Mouse (Mus musculus) lung, embryonic 15.5 days (tissue): ENCODE results near the gene Serpinb5. TPM values are rescaled to one million over a fixed set of nuclear protein-coding genes. Genes with fewer than 3 reads are reported as not detected.
"Not testable (repeated sequence)": the region's sequence is repeated elsewhere in the genome, so short reads cannot be mapped to it uniquely, and the experiment has no call there.

Experiments
- ATAC-seq: fragments of 200-750 bp; cut with Nextera tagmentation; 2 replicates; pipeline ENCODE4 v1.8.0; 2017; ENCODE audit warnings: moderate number of reproducible peaks, borderline replicate concordance; ENCODE audit not compliant: low FRiP score, low TSS enrichment; ENCODE audit errors: extremely low read depth
- H3K27ac ChIP-seq: fragments of 300-500 bp; sonication (generic); 2 replicates; pipeline ENCODE4 v1.5.1; 2015; ENCODE audit warnings: moderate library complexity, mild to moderate bottlenecking, inconsistent platforms
- H3K27me3 ChIP-seq: fragments of 300-500 bp; sonication (generic); 2 replicates; pipeline ENCODE4 v1.6.1; 2015; ENCODE audit warnings: inconsistent platforms
- H3K36me3 ChIP-seq: fragments of 300-500 bp; sonication (generic); 2 replicates; pipeline ENCODE4 v1.6.1; 2015; ENCODE audit warnings: inconsistent platforms
- H3K4me1 ChIP-seq: fragments of 300-500 bp; sonication (generic); 2 replicates; pipeline ENCODE4 v1.6.1; 2015; ENCODE audit warnings: inconsistent platforms
- H3K4me2 ChIP-seq: fragments of 300-500 bp; sonication (generic); 2 replicates; pipeline ENCODE4 v1.6.1; 2015; ENCODE audit warnings: inconsistent platforms, mild to moderate bottlenecking, moderate library complexity
- H3K4me3 ChIP-seq: fragments of 300-500 bp; sonication (generic); 2 replicates; pipeline ENCODE4 v1.5.1; 2015; ENCODE audit warnings: mild to moderate bottlenecking, inconsistent platforms
- H3K9ac ChIP-seq: fragments of 300-500 bp; sonication (generic); 2 replicates; pipeline ENCODE4 v1.6.1; 2015; ENCODE audit warnings: inconsistent platforms
- H3K9me3 ChIP-seq: fragments of 300-500 bp; sonication (generic); 2 replicates; pipeline ENCODE4 v1.6.1; 2016; ENCODE audit warnings: inconsistent platforms
- WGBS: fragments of 180-500 bp; shearing (Covaris S2); methylation state at CpG from one replicate; pipeline ENCODE4 v1.1.7; 2015; 5-methylcytosine and 5-hydroxymethylcytosine counted together
- polyA plus RNA-seq: library from polyadenylated mRNA; unstranded; fragments of >200 nt; fragmentation: Nextera tagmentation; extraction: Ambion mirVana; gene quantifications from 2 replicates; pipeline ENCODE4 v1.2.1, GENCODE M21; 2015

The Serpinb5 gene
- polyA plus RNA-seq, 1 experiment from 2014 or later, result 0.49 TPM

GRCm38 (mm10) chr1:106882723-106883122 lies 21.8 kb downstream of the Serpinb5 start:
- ATAC-seq, result no peak
- Histone ChIP-seq H3K9me3 (no peaks in the 10 kb centered on the region), H3K9ac (no peak overlapping the region), H3K4me3 (no peak overlapping the region), H3K36me3 (no peaks in the 10 kb centered on the region), H3K27ac (no peak overlapping the region), H3K4me1 (no peaks in the 10 kb centered on the region), H3K4me2 (no peak overlapping the region), H3K27me3 (no peaks in the 10 kb centered on the region)
- 59% methylated on average over 4 of the region's 4 CpGs for WGBS

GRCm38 (mm10) chr1:106883369-106883768 lies 22.4 kb downstream of the Serpinb5 start:
- Histone ChIP-seq H3K4me1 (no peaks in the 10 kb centered on the region), H3K27me3 (no peaks in the 10 kb centered on the region), H3K9me3 (no peaks in the 10 kb centered on the region), H3K4me2 (no peak overlapping the region), H3K27ac (no peak overlapping the region), H3K4me3 (no peak overlapping the region), H3K9ac (no peak overlapping the region), H3K36me3 (no peaks in the 10 kb centered on the region)
- 64% methylated on average over 5 of the region's 5 CpGs for WGBS
- ATAC-seq, result no peak

GRCm38 (mm10) chr1:106883812-106884211 lies 22.8 kb downstream of the Serpinb5 start:
- WGBS, result 6% methylated on average over 2 of the region's 2 CpGs
- Histone ChIP-seq H3K36me3 (no peaks in the 10 kb centered on the region), H3K27me3 (no peaks in the 10 kb centered on the region), H3K9ac (no peak overlapping the region), H3K4me2 (no peak overlapping the region), H3K4me1 (no peaks in the 10 kb centered on the region), H3K27ac (no peak overlapping the region), H3K4me3 (no peak overlapping the region), H3K9me3 (no peaks in the 10 kb centered on the region)
- no peak for ATAC-seq

- not testable (repeated sequence) for H3K4me3 ChIP-seq, H3K9ac ChIP-seq, H3K4me2 ChIP-seq, H3K36me3 ChIP-seq, H3K27me3 ChIP-seq, H3K9me3 ChIP-seq, H3K27ac ChIP-seq, H3K4me1 ChIP-seq, ATAC-seq
Observed at GRCm38 (mm10) chr1:106895142-106895541, 34.2 kb downstream of the Serpinb5 start.

- Histone ChIP-seq H3K27me3 (no peaks in the 10 kb centered on the region), H3K4me2 (no peak overlapping the region), H3K4me1 (no peaks in the 10 kb centered on the region), H3K36me3 (no peaks in the 10 kb centered on the region), H3K9me3 (no peaks in the 10 kb centered on the region), H3K9ac (no peak overlapping the region), H3K4me3 (no peak overlapping the region), H3K27ac (no peak overlapping the region)
- no peak for ATAC-seq
- 24% methylated on average over 4 of the region's 4 CpGs for WGBS
Observed at GRCm38 (mm10) chr1:106901406-106901805, 40.4 kb downstream of the Serpinb5 start.

- Histone ChIP-seq H3K27ac (no peak overlapping the region), H3K9me3 (no peaks in the 10 kb centered on the region), H3K4me2 (no peak overlapping the region), H3K27me3 (no peaks in the 10 kb centered on the region), H3K4me1 (no peaks in the 10 kb centered on the region), H3K36me3 (no peaks in the 10 kb centered on the region), H3K4me3 (no peak overlapping the region), H3K9ac (no peak overlapping the region)
- no peak for ATAC-seq
- 78% methylated on average over 4 of the region's 4 CpGs for WGBS
Observed at GRCm38 (mm10) chr1:106931954-106932353, 71.0 kb downstream of the Serpinb5 start.

Other genes with a start within 250 kb of the Serpinb5 start
- 17.7 and 20.1 TPM in 2 replicates for gene Bcl2, start 146.9 kb upstream of the Serpinb5 start, polyA plus RNA-seq
- gene Kdsr, start 101.4 kb upstream of the Serpinb5 start, polyA plus RNA-seq, result 16.9 and 17.1 TPM in 2 replicates
- 67.6 and 69.7 TPM in 2 replicates for gene Vps4b, start 64.4 kb upstream of the Serpinb5 start, polyA plus RNA-seq
- gene Serpinb12, start 73.3 kb downstream of the Serpinb5 start, polyA plus RNA-seq, result 0.95 and 1.5 TPM in 2 replicates
- not detected in 2 replicates for gene Serpinb13, start 119.8 kb downstream of the Serpinb5 start, polyA plus RNA-seq
- 0.21 TPM in 1 of 2 replicates, not detected in the other for gene Serpinb3a, start 191.1 kb downstream of the Serpinb5 start, polyA plus RNA-seq
- gene Serpinb3d, start 222.3 kb downstream of the Serpinb5 start, polyA plus RNA-seq, result not detected in 2 replicates